Mouse (Mus musculus) frontal cortex, postnatal 25 days (tissue): ENCODE results near the gene Tekt5.

Experiments
- DNase-seq, 2 experiments: peaks; one replicate each; pipeline ENCODE4 v3.0.0; 2022; ENCODE audit warnings: low spot score in 2 of 2

Gene Tekt5

DNA sequence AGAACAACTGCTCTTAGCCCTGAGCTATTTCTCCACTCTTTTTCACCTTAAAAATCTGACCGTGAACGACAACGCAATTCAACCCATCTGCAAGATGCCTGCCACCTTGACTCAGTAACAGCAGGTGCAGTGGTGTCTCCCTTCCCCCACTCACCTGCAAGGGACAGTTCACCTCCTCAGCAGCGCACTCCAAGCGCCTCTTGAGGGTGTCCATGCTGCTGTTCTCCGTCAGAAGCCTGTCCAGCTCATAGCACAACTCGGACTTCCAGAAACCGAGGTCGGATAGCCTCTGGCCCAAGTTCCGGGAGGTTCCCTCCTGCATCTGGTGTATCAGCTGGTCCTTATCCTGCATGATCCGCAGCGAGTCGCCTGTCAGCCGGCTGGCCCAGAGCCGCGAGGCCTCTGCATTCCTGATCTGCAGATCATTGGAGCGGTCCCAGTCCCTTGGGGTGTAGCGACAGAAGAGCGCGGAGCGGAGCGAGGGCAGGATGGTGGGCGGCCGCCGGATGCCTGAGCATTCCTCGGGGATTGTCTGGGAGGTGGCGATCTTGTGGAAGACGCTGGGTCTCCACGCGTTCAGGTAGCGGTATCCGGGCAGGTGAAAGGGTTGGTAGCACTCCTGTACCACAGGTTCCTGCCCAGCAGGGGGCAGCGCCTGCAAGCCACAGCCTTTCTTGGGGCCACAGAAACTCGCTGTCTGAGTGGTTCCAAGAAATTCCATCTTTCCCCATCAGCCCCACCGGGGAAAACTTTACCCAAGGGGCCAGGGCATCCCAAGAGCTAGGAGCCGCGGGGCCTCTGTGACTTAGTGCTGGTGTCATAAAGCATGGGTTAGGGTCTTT is at the start of gene Tekt5:
TSS of gene Tekt5 (minus strand) at position 792 of the 842 bp plus-strand sequence.
- no peak for DNase-seq

DNA sequence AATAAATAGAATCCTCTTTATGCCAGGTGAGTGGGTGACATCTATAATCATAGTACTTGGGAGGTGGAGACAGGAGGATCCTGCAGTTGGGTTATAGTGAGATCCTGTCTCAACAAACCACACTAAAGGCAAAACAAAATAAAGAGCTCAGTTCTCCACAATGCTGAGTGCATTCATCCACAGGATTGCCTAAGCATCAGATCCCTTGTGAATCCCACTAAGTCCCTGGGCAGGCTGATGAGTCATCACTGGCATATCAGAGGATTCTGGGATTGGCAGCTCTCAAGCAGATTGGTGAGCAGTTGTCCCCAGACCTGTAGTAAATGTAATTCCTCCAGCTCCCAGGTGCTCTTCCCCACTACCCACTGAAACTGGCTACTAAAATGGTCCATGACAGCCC is 48.4 kb upstream of the Tekt5 start:
- DNase-seq, result no peak

DNA sequence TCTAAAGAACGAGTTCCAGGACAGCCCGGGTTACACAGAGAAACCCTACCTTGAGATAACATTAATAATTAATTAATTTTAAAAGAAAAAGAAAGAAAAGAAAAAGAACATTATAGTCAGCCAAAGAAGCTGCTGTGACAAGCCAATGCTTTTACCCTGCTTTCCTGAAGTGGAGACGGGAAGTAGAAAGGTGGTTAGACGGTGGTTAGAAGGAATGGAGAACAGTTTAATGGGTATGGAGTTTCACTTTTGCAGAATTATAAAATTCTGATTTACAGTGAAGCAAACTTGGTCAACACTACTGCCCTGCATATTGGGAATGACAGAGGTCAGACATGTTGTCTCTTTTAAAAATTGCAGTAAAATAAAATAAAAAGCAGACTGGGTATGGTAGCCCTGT is 46.5 kb upstream of the Tekt5 start:
- DNase-seq, result no peak

DNA sequence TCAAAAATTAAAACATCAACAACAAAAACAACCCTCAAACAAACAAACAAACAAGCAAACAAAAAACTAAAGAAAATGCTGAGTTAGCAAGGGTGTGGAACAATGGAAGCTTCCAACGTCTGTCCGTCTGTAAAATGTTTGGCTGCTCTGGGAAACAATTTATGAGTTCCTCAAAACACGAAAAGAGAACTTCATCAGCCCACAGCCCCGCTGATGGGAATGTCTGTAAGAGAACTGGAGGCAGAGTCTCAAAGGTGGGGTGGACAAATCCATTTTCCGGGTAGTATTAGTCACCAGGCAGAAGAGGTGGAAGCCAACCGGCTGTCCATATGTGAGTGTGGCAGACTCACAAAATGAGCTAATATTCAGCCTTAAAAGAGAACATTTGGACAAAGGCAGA is 46.0 kb upstream of the Tekt5 start:
- no peak for DNase-seq

DNA sequence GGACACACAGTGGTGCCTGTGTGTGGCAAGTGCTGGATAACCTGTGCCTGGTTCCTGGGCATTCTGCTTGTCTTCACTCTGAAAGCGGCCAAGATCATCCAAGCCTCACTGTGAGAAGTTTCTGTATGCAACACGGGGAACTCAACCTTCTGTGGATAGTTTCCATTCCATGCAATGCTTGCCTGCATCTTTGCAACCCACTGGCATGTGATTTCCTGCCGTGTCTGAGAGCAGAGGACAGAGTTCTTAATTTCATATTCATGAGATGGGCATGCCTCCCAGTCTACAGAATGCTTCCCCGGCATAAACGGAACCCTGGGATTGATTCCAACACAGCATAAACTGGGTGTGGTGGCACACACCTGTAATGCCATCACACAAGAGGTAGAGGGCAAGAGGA is 42.8 kb upstream of the Tekt5 start:
- no peak for DNase-seq

DNA sequence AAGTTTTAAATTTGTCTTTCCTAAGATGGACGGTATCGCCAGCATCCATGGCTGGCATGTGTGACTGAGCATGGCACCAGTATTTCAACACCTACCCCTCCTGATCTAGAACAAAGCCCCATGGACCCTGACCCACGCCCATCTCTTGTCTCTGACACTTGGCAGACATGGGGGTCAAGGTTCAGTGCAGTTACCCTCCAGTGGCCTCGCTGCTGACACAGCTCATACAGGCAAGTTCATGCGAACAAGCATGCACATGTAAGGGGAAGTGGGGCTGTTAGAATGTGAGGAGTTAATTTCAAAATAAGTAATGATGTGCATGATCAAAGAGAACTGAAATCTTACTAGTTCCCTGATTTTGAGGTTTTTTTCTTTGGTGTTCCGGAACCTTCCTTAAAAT is 40.9 kb upstream of the Tekt5 start:
- DNase-seq, result no peak

DNA sequence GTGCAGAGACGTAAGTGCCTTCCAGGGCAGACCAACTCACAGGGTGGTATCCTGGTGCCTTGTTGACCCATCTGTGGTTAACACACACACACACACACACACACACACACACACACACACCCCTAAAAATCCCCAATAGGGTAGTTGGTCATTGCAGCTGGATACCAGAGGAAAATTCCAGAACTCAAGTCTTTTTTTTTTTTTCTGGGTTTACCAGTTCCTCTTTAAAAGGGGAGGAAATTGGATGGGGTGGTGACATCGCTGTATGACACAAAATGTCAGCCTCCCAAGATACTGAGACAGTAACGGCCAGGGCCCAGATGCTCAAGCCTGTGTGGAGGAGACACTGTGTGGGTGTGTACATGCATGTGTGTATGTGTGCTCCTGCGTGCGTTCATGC is 38.1 kb upstream of the Tekt5 start:
- DNase-seq, result no peak

DNA sequence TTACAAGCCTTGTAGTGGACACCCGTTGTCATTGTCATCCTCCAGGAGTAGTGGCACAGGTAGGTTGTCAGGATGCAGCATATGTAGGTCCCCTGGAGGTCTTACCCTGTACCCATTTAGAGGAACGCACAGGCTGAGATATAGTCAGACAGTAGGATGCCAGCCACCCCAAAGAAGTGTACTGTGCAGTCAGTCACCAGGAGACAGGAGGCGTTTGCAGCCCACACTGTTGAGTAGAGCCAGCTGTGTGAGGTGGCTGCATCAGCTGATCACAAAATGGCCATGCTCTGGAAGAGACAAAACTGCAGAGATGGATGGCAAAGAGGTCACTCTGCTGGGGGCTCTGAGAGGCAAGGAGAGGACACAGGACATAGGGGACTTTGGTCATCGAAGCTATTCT is 37.1 kb upstream of the Tekt5 start:
- DNase-seq, result no peak

DNA sequence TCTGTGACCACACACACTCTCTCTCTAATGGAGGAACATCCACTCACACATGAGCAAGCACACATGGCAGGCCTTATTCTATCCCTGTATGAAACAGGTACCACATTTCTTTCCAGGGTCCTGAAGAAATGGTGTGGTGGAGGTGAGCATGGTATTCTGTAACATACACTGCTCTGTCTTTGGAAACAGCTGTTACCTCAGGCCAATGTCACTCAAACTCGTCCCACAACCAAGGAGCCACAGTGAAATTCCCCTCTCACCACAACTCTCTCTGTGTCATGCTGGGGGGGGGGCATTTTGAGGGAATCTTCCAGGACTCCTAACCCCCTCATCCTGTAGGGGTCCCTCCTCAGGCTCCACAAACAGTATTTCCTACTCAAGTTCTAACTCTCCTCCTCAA is 36.6 kb upstream of the Tekt5 start:
- DNase-seq, result no peak

DNA sequence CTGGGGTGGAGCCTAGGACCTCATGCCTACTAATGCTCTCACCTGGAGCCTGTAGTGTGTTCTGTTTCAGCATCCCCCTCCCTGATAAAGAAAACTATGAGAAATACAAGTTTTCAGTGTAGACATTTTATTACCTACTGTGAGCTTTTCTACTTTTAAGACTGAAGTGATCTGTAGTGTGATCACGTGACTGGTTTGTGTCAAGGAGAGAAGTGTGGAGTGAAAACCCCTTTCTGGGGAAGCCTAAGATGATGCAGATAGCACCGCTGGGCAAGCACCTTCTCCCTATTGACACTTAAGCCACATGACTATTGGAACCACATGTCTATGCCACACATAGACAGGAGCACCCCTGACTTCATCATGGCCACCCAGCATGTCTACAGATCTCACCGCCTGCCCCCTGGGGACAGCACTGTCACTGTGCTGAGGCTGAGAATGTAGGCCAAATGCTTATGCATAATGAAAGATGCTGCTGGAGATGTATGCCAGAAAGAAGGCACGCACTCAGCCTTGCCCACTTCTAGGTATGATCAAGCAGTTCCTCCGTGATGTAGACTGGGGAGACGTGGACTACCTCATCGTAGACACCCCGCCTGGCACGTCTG is 25.3 kb upstream of the Tekt5 start:
- DNase-seq, result no peak

DNA sequence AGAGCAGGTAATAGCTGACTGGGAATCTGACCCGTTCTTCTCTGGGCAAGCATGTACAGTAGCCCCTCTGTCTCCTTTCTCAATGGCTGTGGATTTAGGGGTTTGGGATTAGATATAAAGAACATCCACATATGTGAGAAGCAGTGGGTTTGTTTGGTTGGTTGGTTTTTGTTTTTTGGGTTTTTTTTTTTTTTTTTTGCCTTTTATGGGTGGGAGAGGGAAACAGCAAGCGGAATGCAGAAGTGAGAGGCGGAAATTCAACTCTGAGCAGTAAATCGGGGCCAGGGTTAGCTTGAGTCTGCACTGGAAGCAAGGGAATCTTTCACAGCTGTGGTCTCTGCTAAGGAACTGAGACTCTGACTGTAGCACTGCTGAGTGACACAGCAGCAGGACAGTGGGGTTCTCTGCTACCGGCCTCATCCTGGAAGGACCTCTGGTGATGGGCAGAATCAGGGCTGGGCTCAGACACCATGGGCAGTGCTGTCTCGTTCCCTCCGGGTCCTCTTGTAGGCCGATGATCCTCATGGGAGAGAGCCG is 22.5 kb upstream of the Tekt5 start:
- DNase-seq, result no peak

DNA sequence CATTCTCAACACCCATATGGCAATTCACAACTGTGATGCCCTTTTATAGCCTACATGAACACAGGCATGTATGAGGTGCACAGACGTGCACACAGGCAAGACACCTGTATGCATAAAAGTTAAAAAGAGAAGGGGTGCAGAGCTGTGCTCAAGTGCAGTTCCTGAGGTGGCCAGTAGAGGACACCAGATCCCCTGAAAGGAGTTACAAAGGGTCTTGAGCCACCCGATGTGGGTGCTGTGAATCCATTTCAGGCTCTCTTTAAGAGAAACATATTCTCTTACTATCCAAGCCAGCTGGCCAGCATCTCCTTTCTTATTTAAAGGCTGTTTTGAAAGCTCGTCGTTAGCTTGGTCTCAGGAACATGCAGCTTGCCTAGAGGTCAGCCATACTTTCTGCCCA is 21.6 kb upstream of the Tekt5 start:
- no peak for DNase-seq

DNA sequence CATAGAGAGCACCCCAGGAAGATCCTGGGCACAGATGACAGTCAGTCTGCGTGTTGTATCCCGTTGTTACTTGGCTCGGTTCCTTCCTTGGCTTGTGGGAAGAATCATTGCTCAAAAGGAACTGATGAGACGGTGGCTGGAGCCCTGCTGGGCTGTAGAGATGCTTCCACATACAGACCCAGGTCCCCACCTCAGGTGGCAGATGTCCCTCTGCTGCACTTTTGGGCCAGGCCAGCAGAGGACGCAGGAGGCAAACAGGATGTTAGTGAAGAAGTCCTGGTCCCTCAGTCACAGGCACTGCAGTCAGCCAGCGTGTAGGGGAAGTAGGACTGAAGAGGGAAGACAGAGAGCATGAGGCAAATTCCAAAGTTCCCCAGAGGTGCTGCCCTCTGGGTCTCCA is 20.7 kb upstream of the Tekt5 start:
- DNase-seq, result no peak

DNA sequence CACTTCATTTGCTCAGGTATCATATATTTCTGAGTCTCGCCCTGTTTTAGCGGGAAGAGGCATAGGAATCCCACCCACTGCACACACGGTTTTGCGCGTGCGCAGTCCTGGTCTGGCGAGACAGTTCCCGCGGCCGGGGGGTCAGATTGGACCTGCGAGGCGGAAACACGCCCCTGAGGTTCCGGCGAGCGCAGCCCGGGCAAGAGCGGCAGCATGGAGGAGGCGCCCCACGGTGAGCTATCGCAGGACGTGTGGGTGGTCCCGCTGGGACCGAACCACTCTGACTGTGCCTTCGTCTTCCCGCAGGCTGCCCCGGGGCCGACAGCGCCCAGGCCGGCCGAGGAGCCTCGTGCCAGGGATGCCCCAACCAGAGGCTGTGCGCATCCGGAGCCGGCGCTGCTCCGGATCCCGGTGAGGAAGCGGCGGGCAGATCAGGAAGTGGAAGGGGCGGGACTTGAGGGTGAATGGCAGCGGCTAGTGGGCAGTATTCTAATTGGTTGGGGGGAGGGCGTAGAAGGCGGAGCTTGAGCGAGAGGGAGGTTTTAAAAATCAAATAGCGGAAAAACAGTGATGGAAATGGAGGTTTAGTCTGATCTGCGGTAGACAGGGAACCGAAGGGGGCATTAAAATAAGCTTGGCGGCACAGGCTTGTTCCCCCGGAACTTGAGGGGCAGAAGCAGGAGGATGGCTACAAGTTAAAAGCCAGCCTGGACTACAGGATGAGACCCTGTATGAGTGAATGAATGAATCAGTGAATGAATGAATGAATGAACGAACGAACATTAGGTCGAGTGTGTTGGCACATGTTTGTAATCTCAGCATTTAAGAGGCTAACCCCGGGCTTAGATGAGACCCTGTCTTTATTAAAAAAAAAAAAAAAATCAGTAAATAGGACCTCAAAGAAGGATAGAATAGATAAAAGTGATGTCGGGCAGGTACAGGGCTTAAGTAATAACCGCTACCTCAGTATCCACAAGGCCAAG is 16.8 kb upstream of the Tekt5 start, which contains the start of gene Nubp1:
TSS of gene Nubp1 (plus strand) at position 185 of the 983 bp plus-strand sequence.
- DNase-seq, result peak; percentile 82 to 84

DNA sequence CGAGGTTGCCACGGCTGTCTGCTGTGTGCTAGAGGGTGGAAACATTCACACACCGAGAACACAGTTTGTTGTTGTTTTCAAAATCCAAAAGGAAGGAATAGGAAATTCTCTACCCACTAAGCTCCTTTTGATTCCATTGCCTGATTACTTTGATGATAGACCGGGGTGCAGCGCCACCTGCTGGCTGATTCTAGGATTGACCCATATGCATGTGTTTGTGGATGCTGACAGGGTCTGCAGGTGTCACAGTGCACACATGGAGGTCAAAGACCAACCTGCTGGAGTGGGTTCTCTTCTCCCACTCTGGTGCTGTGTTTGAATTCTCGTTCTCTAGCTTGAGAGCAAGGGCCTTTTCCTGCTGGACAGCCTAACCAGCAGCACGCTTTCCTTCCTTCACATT is 3.9 kb upstream of the Tekt5 start:
- DNase-seq, result peak; percentile 90 to 92

DNA sequence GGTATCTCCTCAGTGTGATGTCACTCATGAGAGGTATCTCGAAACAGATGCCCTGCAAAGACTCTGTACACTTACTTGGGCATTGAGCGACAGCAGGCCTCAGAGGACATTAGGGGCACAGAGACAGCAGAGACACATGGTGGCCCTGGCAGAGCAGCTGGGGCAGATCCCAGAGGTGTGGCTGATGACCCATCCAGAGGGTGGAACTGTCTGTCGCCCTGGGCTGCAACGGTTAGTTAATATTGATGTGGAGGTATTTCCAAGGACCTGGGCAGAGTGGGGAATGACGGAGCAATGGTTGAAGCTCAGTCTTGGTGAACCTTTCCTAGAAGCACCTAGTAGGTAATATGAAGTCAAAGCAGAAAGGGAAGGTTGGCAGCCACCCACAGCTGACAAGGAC is 3.5 kb upstream of the Tekt5 start:
- no peak for DNase-seq

DNA sequence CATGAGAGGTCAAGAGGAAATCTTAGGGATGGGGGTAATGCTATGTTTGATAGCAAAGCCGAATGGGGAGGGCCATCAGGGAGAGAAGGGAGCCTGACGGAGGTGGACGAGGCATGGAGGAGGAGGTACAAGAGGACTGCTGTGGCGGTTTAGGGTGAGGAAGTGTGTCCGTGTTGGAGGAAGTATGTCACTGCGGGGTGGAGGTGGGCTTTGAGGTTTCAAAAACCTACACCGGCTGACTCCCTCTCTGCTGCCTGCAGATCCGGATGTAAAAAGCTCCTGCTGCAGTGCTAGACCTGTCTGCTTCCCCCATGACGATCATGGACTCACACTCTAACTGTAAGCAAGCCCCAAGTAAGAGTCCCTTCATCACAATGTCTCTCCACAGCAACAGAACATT is 2.7 kb downstream of the Tekt5 start:
- DNase-seq, result no peak

DNA sequence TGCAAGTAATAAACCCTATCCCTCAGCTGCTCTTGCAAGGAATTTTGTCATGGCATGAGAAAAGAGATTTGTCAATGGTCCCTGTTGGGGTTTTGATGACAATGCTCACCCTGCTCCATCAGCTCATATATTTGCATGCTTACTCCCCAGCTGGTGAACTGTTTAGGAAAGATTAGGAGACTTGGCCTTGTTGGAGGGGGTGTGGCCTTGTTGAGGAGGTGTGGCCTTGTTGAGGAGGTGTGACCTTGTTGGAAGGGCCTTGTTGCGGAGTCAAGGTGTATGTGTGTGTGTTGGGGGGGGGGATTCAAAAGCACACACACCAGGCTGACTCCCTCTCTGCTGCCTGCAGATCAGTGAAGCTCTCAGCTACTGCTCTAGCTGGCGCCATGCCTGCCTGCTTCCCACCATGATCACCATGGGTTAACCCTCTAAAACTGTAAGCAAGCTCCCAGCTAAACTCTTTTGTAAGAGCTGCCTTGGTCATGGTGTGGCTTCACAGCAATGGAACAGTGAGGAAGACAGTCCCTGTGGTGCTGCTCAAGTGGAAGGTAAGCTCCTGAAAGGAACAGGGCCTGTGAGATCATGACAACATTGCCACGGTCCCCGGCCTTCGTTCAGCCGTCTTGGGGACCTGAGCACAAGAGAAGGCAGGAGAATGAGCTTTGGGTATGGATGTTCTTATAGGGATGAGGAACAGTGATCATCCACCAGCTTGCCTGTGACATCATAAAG is 6.5 kb downstream of the Tekt5 start:
- DNase-seq, result no peak

DNA sequence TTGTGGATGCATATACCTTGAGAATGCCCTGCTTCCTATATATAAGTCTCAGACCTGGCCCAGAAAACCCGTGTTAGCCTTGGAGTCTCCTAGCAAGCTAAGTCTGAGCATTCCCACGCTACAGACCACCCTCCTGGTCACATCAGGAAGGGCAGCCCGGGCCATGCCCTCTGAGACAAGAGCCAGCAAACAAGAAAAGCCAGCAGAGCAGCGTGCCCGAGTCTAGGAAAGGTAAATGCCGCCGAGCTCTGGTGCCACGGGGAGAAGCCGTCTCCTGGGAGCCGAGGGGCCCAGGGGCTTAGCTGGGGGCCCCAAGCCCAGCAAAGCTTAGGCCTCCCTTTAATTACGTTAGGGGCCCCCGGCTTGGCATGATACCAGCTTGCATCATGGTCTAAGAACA is 10.0 kb downstream of the Tekt5 start:
- no peak for DNase-seq

DNA sequence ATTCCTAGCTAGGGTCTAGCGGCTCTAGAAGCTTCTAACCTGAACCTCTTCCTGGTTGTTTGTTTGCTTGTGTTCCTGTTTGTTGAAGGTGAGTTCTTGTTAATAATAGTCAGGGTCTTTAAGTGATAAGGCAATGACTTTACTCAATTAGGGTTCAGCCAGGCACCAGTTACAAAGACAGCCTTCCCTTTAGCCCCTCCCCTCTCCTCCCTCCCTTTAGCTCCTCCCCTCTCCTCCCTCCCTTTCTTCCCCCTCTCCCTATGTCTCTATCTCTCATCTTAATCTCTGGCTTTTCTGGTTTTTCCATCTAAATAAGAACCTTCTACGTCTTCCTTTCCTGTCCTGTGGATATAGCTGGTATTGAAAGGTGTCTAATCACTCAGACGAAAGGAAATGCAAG is 10.7 kb downstream of the Tekt5 start:
- no peak for DNase-seq

DNA sequence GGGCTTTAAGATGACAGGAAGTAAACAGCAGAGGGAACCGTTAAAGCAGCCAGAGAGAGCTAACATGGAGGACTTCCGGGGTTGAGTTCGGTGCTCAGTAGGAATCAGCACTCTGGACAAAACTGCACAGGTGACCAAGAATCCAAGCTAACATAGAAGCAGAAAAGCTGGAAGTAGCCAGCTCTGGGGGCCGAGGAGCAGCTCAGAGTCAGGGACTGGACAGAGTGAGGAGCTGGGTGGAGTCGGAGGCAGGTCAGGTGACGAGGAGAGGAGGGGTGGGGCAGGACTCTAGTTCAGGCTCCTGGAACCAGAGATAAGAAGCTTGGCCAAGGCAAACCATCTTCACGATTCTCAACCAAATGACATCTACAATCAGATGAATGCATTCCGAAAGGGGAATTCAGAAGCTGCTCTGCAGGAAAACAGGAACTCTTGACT is 11.2 kb downstream of the Tekt5 start:
- DNase-seq, result no peak
